Mouse (Mus musculus): ENCODE results near the gene Morf4l1. TPM values are rescaled to one million over a fixed set of nuclear protein-coding genes. Genes with fewer than 3 reads are reported as not detected.
"Not testable (repeated sequence)": the region's sequence is repeated elsewhere in the genome, so short reads cannot be mapped to it uniquely, and the experiment has no call there.

Gene Morf4l1
- polyA plus RNA-seq, 1 experiment from 2014 or later = 406 TPM

DNA sequence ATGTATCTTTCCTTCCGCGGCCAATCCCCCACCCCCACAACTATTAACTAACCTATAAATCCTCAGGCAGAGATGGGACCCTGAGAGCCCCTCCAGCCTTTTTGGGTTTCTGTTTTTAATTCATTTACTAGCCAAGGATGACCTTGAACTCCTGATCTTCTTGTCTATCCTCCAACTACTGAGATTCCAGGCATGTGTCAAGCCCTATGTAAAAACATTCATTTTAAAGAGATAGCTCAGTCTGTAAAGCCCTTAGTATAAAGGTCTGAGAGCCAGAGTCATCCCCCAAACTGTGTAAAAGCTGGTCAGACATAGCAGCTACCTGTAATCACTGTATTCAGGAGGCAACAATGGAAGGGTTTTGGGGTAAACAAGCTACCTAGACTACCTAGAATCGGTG lies 58.7 kb downstream of the Morf4l1 start:
- Histone ChIP-seq H3K4me1 (0 out of 2 replicates have a peak, but pooled peaks cover 5% of the 10 kb centered on the region), H3K27ac (no peak overlapping the region), H3K9ac (peak overlapping the region; percentile 58; the same call in 1 of the 2 replicates), H3K9me3 (no peaks in the 10 kb centered on the region), H3K36me3 (no peaks in the 10 kb centered on the region), H3K4me2 (peak overlapping the region; percentile 79), H3K4me3 (peak overlapping the region; percentile 56), H3K27me3 (no peaks in the 10 kb centered on the region)
- WGBS = 73% methylated on average over 3 of the region's 3 CpGs
- no peak for ATAC-seq (ENCODE audit: borderline replicate concordance, extremely low read depth, low FRiP score, low TSS enrichment)

DNA sequence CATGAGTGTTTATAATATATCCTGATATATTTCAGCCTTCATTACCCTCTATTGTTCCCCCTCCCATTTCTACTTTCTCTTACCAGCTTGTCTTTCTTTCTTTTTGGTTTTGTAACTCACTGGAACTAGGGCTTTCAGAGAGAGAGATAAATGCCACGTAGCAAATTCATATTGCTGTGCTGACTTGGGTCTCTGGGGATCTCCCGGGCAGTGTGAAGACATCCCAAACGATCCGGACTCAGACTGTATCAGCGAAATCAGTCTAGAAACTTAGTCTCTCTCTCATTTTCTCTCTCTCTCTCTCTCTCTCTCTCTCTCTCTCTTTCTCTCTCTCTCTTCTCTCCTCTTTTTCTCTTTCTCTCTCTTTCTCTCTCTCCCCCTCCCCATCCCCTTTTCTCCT lies 59.2 kb downstream of the Morf4l1 start:
- H3K36me3 ChIP-seq = no peaks in the 10 kb centered on the region
- no peak for ATAC-seq (ENCODE audit: borderline replicate concordance, extremely low read depth, low FRiP score, low TSS enrichment)
- 29% methylated on average over 5 of the region's 5 CpGs for WGBS
- no peak overlapping the region for H3K27ac ChIP-seq
- no peaks in the 10 kb centered on the region for H3K27me3 ChIP-seq
- H3K9me3 ChIP-seq = no peaks in the 10 kb centered on the region
- peak overlapping the region; percentile 79 for H3K4me2 ChIP-seq
- H3K4me1 ChIP-seq = 0 out of 2 replicates have a peak, but pooled peaks cover 5% of the 10 kb centered on the region
- H3K4me3 ChIP-seq = peak overlapping the region; percentile 56
- H3K9ac ChIP-seq = peak overlapping the region; percentile 58

DNA sequence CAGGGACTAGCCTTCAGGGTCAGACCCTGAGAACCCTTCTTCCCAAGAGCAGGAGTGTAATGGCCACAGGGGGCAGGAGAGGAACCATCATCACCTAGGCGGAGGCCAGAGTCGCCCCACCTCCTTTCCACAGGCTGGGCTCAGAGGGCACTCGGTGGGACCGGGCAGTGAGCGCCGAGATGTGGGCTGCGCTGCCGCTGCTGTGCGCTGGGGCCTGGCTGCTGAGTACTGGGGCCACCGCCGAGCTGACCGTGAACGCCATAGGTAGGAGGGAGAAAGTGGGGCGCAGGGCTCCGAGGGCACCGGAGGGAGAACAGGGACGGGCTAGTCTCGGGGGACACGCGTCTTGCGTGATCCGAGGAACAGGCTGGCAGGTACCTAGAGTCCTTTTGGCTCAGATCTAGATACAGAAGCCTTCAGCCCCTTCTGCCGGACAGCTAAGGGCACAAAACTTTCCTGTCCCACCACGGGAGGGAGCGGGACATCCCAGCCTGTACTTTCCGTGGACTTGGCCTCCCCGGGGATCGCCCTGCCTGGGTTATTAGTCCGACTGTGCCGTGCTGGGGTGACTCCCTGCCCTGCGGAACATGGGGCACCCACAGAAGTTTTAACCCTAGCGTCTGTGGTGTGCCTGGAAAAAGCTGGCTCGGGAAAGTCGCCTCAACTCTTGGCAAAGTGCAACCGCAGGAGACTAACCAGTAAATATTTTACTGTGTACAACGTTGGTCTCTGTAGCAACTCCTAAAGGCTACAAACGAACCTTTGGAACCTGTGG lies 60.0 kb downstream of the Morf4l1 start:
- peak overlapping the region; percentile 74 for H3K27ac ChIP-seq
- 0 out of 2 replicates have a peak, but pooled peaks cover 5% of the 10 kb centered on the region for H3K4me1 ChIP-seq
- under 1% methylated on average over 37 of the region's 37 CpGs for WGBS
- H3K9me3 ChIP-seq = no peaks in the 10 kb centered on the region
- no peaks in the 10 kb centered on the region for H3K27me3 ChIP-seq
- peak overlapping the region; percentile 56 for H3K4me3 ChIP-seq
- peak overlapping the region; percentile 79 for H3K4me2 ChIP-seq
- peak; percentile 91 for ATAC-seq (ENCODE audit: borderline replicate concordance, extremely low read depth, low FRiP score, low TSS enrichment)
- peak overlapping the region; percentile 58 for H3K9ac ChIP-seq
- H3K36me3 ChIP-seq = no peaks in the 10 kb centered on the region

DNA sequence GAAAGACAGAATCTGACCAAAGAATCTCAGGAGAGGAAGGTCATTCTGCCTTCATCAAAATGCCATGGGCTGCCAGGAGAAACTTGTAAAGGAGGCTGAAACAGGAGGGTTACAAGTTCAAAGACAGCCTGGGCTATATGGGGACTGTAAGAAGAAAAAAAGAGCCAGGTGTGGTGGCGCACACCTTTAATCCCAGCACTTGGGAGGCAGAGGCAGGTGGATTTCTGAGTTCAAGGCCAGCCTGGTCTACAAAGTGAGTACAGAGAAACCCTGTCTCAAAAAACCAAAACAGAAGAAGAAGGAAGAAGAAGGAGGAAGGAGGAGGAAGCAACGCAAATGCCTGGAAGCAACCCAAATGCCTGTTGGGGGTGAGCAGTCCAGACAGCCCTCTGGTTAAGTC lies 60.7 kb downstream of the Morf4l1 start, which contains the start of gene Ctsh:
TSS of gene Ctsh (plus strand) at position 301 of the 400 bp plus-strand sequence.
- no peaks in the 10 kb centered on the region for H3K27me3 ChIP-seq
- H3K9me3 ChIP-seq = no peaks in the 10 kb centered on the region
- no peak for ATAC-seq (ENCODE audit: borderline replicate concordance, extremely low read depth, low FRiP score, low TSS enrichment)
- H3K27ac ChIP-seq = peak within 1 kb of the TSS; percentile 74
- peak within 1 kb of the TSS; percentile 58 for H3K9ac ChIP-seq
- WGBS = 64% methylated on average over 2 of the region's 2 CpGs
- peak within 1 kb of the TSS; percentile 79 for H3K4me2 ChIP-seq
- H3K36me3 ChIP-seq = no peaks in the 10 kb centered on the region
- peak within 1 kb of the TSS; percentile 56 for H3K4me3 ChIP-seq
- H3K4me1 ChIP-seq = 0 out of 2 replicates have a peak, but pooled peaks cover 5% of the 10 kb centered on the region

DNA sequence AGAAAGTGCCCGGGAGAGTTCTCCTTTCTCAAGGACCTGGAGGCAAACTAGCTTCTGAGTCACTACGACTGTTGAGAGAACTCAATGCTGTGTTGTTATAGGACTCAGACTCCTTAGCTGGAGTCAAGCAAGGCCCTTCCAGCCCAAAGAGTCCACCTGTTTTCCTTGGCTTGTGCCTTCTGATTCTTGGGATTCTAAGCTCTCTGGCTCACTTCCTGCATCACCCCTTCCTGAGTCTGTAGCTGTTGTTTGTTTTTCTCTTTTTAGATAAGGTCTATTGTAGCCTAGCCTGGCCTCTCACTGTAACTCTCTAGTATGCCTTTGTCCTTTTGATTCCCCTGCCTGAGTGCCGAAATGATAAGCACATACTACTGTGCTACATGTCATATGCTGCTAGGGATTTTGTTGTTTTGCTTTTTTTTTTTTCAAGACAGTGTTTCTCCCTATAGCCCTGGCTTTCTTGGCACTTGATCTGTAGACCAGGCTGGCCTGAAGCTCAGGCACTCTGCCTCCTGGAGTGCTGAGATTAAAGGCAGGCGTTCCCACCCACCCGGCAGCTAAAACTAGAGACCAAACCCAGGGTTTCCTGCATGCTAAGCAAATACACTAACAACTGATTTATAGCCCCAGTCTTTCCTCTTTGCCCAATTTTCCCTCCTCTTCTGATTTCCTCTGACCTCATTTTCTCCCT lies 66.5 kb downstream of the Morf4l1 start:
- ATAC-seq (ENCODE audit: borderline replicate concordance, extremely low read depth, low FRiP score, low TSS enrichment) = no peak
- peak overlapping the region; percentile 66 for H3K27ac ChIP-seq
- WGBS = 37% methylated on average over 5 of the region's 5 CpGs
- peaks cover 7% of the 10 kb centered on the region; the same call in 1 of the 2 replicates for H3K4me1 ChIP-seq
- no peaks in the 10 kb centered on the region for H3K27me3 ChIP-seq
- H3K9ac ChIP-seq = no peak overlapping the region
- H3K4me3 ChIP-seq = no peak overlapping the region
- no peak overlapping the region for H3K4me2 ChIP-seq
- H3K36me3 ChIP-seq = no peaks in the 10 kb centered on the region
- no peaks in the 10 kb centered on the region for H3K9me3 ChIP-seq

DNA sequence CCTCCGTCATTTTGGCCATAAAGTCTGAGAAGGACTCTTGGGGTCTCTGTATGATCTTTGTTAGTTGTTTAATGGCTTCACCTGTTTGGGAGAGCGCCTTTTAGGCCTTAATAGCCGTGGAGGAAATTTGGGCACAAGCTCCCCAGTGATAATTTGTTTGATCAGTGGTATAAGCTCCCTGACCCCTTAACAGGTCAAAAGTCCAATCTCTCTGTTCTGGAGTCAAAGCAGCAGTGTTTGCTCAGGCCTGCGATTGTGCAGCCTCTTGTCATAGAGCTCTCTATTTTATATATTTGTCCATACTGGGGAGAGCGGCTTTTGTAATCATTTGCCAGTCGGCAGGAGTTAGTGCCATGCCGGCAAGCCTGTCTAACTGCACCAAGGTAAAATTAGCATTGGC lies 69.4 kb downstream of the Morf4l1 start:
- no peak overlapping the region for H3K4me2 ChIP-seq
- no peak overlapping the region for H3K9ac ChIP-seq
- no peaks in the 10 kb centered on the region for H3K27me3 ChIP-seq
- no peaks in the 10 kb centered on the region for H3K36me3 ChIP-seq
- H3K9me3 ChIP-seq = no peaks in the 10 kb centered on the region
- no peak overlapping the region for H3K27ac ChIP-seq
- H3K4me3 ChIP-seq = no peak overlapping the region
- peaks cover 7% of the 10 kb centered on the region; the same call in 1 of the 2 replicates for H3K4me1 ChIP-seq
- 86% methylated on average over 7 of the region's 7 CpGs for WGBS
- no peak for ATAC-seq (ENCODE audit: borderline replicate concordance, extremely low read depth, low FRiP score, low TSS enrichment)

DNA sequence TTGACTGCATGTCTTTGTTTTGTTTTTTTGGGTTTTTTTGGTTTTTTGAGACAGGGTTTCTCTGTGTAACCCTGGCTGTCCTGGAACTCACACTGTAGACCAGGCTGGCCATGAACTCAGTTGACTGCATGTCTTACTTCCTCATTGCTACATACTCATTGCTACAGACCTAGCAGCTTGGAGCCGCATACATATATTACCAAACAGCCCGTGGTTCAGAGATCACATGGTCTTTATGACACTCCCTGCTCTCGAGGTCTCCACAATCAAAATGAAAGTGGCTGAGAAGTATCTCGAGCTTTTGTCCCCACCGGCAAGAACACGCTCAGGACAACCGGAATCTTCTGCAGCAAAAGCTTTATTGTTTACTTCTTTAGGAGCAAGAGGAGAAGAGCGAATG lies 71.7 kb downstream of the Morf4l1 start:
- H3K27ac ChIP-seq; H3K4me1 ChIP-seq; H3K27me3 ChIP-seq; ATAC-seq (ENCODE audit: borderline replicate concordance, extremely low read depth, low FRiP score, low TSS enrichment); H3K9me3 ChIP-seq; H3K4me3 ChIP-seq; H3K4me2 ChIP-seq; H3K9ac ChIP-seq; H3K36me3 ChIP-seq: not testable (repeated sequence)
- 89% methylated on average over 8 of the region's 8 CpGs for WGBS

Other genes with a start within 250 kb of the Morf4l1 start
- gene Rasgrf1, start 204.9 kb downstream of the Morf4l1 start, polyA plus RNA-seq (2015; fragmentation: Nextera tagmentation; extraction: Ambion mirVana) = 0.70 and 0.83 TPM in 2 replicates
- 410 and 503 TPM in 2 replicates for gene Ctsh, start 60.6 kb downstream of the Morf4l1 start, polyA plus RNA-seq (2015; fragmentation: Nextera tagmentation; extraction: Ambion mirVana)
- 20.9 and 21.5 TPM in 2 replicates for gene Adamts7, start 48.3 kb upstream of the Morf4l1 start, polyA plus RNA-seq (2015; fragmentation: Nextera tagmentation; extraction: Ambion mirVana)
- 20.9 and 22.7 TPM in 2 replicates for gene Tbc1d2b, start 156.0 kb upstream of the Morf4l1 start, polyA plus RNA-seq (2015; fragmentation: Nextera tagmentation; extraction: Ambion mirVana)